Mouse (Mus musculus) cortical plate, adult 2 months (tissue): ENCODE data around the gene Nck2.

Source experiments
- CTCF ChIP-seq: fragments of 200-500 bp; IDR thresholded peaks from 2 replicates; pipeline ENCODE4 v1.5.1; 2011; ENCODE audit warnings: mild to moderate bottlenecking, control low read depth, low read length; ENCODE audit not compliant: insufficient read depth; ENCODE audit errors: extremely low read depth
- POLR2A ChIP-seq: fragments of 200-500 bp; IDR thresholded peaks from 2 replicates; pipeline ENCODE4 v1.6.1; 2011; ENCODE audit warnings: mild to moderate bottlenecking, low read length, control low read depth; ENCODE audit not compliant: insufficient read depth; ENCODE audit errors: extremely low read depth

GRCm38 (mm10) chr1:43486956-43487722, 42.8 kb downstream of the Nck2 start:
- TF ChIP-seq CTCF (no peak), POLR2A (no peak)
